Mouse (Mus musculus) thymus, postnatal 10 days (tissue): ENCODE data around the gene Scel.

Source experiments
- DNase-seq, 2 experiments: peaks; one replicate each; pipeline ENCODE4 v3.0.0; 2021; ENCODE audit warnings: low spot score in 2 of 2

Scel gene

GRCm38 (mm10) chr14:103513473-103513811, 300 bp downstream of the Scel start:
- DNase-seq = no peak

- DNase-seq = no peak
Measured at GRCm38 (mm10) chr14:103515419-103515818, 2.3 kb downstream of the Scel start.

GRCm38 (mm10) chr14:103526286-103526685, 13.1 kb downstream of the Scel start:
- no peak for DNase-seq

GRCm38 (mm10) chr14:103529733-103530367, 16.7 kb downstream of the Scel start:
- no peak for DNase-seq

GRCm38 (mm10) chr14:103531722-103532341, 18.7 kb downstream of the Scel start:
- DNase-seq = no peak

- DNase-seq = no peak
Measured at GRCm38 (mm10) chr14:103535511-103536024, 22.4 kb downstream of the Scel start.

DNA sequence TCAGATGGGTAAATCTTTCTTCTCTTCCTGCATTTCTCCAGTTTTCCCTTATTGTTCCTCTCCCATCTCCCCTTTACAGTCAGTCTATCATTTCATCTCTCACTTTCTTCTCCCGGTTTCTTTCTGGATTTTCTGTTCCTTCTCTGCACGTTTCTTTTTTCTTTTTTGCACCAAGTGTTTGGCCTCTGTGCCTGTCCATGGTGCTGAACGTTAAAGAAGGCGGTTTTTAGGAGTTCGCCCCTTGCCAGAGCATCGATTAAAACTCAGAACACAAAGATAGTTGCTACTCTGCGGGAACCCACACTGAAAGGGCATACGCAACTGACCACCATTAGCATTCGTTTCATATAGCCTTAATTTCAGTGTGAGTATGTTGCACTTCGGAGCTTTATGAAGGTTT, 23.2 kb downstream of the Scel start:
- DNase-seq = no peak

DNA sequence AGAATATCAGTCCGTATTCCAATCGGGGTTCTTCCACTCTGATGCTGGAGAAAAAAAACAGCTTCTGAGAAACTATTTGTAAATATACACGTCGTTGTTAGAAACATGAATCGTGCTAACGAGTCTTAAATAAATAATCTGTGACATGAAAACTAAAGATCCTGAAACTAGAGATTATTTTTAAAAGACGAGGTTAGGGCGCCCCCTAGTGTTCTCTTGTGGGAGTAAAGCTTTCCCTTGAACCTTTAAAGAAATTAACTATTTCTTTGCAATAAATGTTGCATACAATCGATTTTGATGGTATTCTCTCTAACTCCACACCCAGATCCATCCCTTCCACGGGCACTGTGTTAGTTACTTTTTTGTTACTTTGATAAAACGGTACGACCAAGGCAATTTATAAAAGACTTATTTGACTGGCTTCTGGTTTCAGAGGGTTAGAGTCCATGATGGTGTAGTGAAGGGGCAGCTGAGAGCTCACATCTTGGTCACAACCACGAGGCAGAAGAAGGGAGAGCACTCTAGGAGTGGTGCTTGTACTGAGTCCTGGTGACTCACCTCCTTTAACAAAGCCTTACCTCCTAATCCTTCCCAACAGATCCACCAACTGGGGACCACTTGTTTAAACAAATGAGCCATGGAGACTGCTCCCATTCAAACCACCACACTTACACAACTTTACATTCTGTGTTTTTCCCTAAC, 24.4 kb downstream of the Scel start:
- peak in 1 of 2 experiments; percentile 57 for DNase-seq

DNA sequence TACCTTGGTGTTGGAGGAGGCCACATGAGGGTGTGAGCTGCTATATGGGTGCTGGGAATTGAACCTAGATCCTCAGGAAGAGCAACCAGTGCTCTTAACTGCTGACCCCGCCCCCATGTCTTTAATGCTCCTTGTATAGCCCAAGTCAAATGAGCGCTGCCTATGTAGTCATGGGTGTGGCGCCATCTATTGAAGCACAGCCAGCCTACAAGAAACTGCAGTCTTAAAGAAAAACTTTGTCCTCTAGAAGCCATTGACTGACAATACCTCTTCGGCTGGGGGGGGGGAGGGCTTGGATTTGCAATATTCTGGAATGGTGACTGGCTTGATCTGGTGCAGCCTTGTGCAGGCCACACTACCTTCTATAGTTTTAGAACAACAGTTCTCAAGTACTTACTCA, 26.7 kb downstream of the Scel start:
- DNase-seq = no peak

DNA sequence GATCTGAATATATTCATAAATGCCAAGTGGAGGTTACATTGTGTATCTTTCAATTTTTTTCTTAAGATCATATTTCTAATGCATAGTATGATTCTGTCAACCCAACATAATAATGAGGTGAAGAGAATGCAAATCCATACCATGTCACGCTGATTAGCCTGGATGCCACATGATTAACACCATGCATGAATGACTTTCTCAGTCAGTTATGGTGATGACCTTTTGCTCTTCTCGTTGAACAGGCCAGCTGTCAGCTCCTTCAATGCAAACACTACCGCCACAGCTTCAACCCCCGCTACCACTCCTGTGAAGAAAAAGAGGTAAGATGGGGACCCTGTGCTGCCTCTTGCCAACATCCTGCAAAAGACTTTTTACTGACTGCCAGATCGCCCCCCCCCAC, 28.5 kb downstream of the Scel start:
- DNase-seq = no peak

DNA sequence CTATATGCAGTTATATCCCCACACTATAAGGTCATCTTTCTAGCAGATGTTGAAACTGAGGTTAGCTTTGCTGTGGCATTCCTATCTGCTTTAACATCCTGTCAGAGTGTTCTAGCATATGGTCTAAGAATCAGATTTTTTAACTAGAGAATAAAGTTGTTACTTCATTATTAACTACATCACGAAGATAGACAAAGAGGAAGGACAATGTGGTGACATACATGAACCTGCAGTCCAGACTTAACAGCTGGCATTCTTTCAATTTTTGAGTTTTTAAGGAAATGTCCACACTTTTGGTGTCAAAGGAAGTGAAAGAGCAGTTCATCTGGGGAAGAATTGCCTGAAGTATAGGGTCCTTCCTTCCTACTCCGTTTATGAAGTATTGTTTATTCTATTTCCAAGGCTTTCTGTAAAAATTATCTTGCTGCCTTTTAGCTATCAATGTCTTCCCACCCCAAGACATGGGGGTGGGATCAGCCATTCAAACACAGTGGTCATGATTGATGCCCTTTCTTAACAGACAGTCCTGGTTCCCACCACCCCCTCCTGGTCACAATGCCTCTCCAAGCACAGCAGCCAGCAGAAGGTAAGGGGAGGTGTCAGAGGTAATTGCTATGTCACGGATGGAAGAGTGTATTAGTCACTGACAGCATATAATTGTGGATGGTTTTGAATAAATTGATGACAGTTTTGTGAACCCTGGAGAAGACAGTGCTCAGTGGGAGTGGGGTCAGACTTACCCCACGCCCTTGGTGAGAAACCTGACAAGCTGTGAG, 30.4 kb downstream of the Scel start:
- DNase-seq = no peak

GRCm38 (mm10) chr14:103545734-103546133, 32.6 kb downstream of the Scel start:
- DNase-seq = no peak

- DNase-seq = no peak
Measured at GRCm38 (mm10) chr14:103546246-103546645, 33.1 kb downstream of the Scel start.

- no peak for DNase-seq
Measured at GRCm38 (mm10) chr14:103548220-103548619, 35.1 kb downstream of the Scel start.

DNA sequence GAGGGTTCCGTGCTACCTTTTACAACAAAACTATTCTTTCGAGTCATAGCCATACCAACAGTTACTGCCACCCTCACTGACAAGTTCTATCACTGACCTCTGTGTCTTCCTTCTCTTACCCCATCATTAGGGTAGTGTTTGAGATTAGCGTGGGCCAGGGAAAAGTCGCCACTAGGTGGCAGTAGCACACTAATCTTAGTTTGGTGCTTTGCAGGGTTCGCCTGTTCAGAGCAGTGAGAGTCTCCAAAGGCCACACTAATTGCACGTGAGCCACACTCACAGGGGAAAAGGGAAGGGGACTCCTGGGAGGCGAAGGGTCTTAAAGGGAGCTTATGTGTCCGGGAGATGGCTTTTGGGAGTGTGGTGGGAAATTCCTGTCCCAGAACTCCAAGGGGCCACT, 37.3 kb downstream of the Scel start:
- DNase-seq = peak; percentile 42 to 78

DNA sequence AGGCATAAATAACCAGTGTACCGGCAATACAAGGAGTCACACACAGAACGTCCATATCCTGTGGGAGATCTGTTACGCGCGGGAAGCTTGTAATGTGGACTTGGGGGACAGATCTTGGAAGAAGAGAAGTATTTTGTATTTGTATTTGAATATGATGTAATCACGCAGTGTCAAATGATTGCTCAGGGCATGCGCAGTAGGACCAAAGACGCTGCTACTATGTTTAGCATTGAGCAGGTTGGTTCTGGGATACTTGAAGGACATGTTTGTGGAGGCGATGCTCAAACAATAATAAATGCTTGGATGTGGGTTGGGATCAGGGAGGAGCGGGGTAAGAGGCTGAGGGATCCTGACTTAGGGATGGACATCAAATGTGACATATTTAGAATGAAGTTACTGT, 37.8 kb downstream of the Scel start:
- no peak for DNase-seq

GRCm38 (mm10) chr14:103551921-103552320, 38.8 kb downstream of the Scel start:
- no peak for DNase-seq

DNA sequence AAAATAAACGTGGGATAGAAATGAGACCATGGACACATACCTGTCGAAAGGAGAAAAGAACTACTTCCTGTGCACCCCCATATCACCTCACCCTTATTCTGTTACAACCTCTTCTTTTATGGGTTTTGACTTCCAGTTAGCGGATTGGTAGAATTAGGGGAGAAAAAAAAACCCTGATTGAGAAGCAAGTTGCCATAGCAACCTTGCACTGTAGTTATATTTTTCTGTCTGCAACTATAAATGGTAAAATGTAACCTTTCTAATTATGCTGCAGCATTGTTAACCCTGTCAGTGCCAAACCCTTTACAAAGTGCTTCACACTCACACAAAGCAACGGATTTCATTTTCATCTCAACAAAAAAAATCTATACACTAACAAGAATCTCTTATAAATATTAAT, 39.2 kb downstream of the Scel start:
- DNase-seq = no peak

DNA sequence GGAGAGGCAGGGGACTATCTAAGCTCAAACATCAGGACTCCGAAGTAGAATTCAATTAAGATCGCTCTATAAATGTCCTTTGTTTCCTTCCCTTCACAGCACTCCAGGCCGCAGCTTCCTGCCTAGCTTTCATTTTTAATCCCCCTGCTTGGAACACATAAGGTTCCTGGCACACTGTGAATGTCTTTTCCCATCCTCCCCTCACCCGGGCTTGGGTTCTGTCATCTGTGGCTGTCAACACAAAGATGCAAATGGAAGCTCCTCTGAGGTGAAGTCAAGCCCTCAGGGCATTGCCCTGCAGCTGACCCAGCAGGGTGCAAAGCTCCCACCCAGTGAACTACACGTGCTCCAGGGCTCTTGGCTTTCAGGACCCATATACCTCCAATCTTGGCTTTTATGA, 43.5 kb downstream of the Scel start:
- no peak for DNase-seq

DNA sequence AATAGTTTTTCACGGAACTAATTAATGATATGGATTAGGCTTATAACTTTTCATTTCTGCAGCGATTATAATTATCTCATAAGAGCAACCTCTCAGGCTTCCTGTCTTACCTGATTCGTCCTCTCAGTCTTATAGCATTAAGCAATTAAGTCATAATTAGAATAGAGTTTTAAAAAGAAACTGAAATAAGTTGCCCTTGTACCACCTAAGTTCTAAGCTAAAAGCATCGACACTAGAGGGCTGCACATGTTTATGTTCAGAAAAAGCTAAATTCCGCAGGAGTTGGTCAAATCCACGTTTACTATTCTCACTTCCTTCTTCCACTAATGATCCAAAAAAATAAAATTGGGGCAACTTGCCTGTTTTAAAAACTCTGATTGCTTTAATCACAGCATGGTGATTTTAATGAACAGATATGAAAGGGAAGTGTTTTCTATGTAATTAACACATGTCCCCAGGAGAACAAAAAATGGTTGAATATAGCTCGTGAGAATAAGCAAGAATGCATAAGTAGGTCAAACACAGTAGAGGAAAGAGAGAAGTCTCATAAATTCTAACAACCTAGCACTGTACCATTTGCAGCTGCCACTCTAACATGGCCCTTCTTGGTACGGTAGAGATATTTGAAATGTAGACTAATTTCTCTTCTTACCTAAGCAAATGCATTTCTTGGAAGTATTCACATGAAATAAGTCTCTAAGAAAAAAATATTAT, 48.4 kb downstream of the Scel start:
- DNase-seq = no peak

GRCm38 (mm10) chr14:103567957-103568356, 54.8 kb downstream of the Scel start:
- DNase-seq = no peak

- no peak for DNase-seq
Measured at GRCm38 (mm10) chr14:103568433-103568832, 55.3 kb downstream of the Scel start.
